Mouse (Mus musculus) E14TG2a.4 (cell line): Measurements from ENCODE around the gene Rnf26.

ENCODE experiments used
- H3K27me3 ChIP-seq: 2 replicates; pipeline ENCODE4 v1.6.1; 2014; ENCODE audit warnings: low read length, control low read depth; ENCODE audit not compliant: insufficient read depth
- H3K36me3 ChIP-seq: 2 replicates; pipeline ENCODE4 v1.6.1; 2014; ENCODE audit warnings: low read length, control low read depth; ENCODE audit not compliant: insufficient read depth
- H3K4me1 ChIP-seq: replicated peaks from 2 replicates; pipeline ENCODE4 v1.6.1; 2014; ENCODE audit warnings: low read depth, low read length, control low read depth
- H3K4me3 ChIP-seq: replicated peaks from 2 replicates; pipeline ENCODE4 v1.5.1; 2014; ENCODE audit warnings: mild to moderate bottlenecking, low read length
- H3K9me3 ChIP-seq: 2 replicates; pipeline ENCODE4 v1.6.1; 2014; ENCODE audit warnings: low read length, control low read depth
- CTCF ChIP-seq: conservative IDR thresholded peaks from 2 replicates; pipeline ENCODE4 v1.5.1; 2014; ENCODE audit warnings: low read length
- NANOG ChIP-seq: IDR thresholded peaks from 2 replicates; pipeline ENCODE4 v1.6.1; 2014; ENCODE audit warnings: borderline replicate concordance, low read length, mixed read lengths
- POU5F1 ChIP-seq: IDR thresholded peaks from 2 replicates; pipeline ENCODE4 v1.6.1; 2014; ENCODE audit warnings: low read length, borderline replicate concordance

Gene Rnf26

GRCm38 (mm10) chr9:44088877-44089608 is 24.3 kb downstream of the Rnf26 start:
- Histone ChIP-seq H3K27me3 (peaks cover 49% of the 10 kb centered on the region), H3K36me3 (peaks cover 27% of the 10 kb centered on the region), H3K4me3 (0 out of 2 replicates have a peak overlapping the region, but pooled peaks have one; percentile 35), H3K4me1 (peaks cover 78% of the 10 kb centered on the region), H3K9me3 (no peaks in the 10 kb centered on the region)
- TF ChIP-seq NANOG (no peak), POU5F1 (no peak), CTCF (no peak)

GRCm38 (mm10) chr9:44087761-44088455 is 25.4 kb downstream of the Rnf26 start:
- Histone ChIP-seq H3K9me3 (no peaks in the 10 kb centered on the region), H3K4me3 (no peak overlapping the region), H3K36me3 (peaks cover 22% of the 10 kb centered on the region), H3K4me1 (peaks cover 78% of the 10 kb centered on the region), H3K27me3 (peaks cover 60% of the 10 kb centered on the region)
- TF ChIP-seq POU5F1 (no peak), CTCF (no peak), NANOG (no peak)

- peaks cover 70% of the 10 kb centered on the region for H3K27me3 ChIP-seq
- no peak overlapping the region for H3K4me3 ChIP-seq
- peaks cover 74% of the 10 kb centered on the region for H3K4me1 ChIP-seq
- no peak for TF ChIP-seq CTCF
- no peak for TF ChIP-seq POU5F1
- no peak for TF ChIP-seq NANOG
- peaks cover 13% of the 10 kb centered on the region for H3K36me3 ChIP-seq
- H3K9me3 ChIP-seq = no peaks in the 10 kb centered on the region
Measured at GRCm38 (mm10) chr9:44086960-44087359, 26.4 kb downstream of the Rnf26 start.

- TF ChIP-seq NANOG (no peak), CTCF (no peak), POU5F1 (no peak)
- H3K36me3 ChIP-seq = peaks cover 3% of the 10 kb centered on the region; the same call in 1 of the 2 replicates
- H3K4me3 ChIP-seq = no peak overlapping the region
- H3K27me3 ChIP-seq = peaks cover 79% of the 10 kb centered on the region
- peaks cover 71% of the 10 kb centered on the region for H3K4me1 ChIP-seq
- no peaks in the 10 kb centered on the region for H3K9me3 ChIP-seq
Measured at GRCm38 (mm10) chr9:44085741-44086665, 27.3 kb downstream of the Rnf26 start.

GRCm38 (mm10) chr9:44085276-44085675 is 28.0 kb downstream of the Rnf26 start:
- TF ChIP-seq CTCF = no peak
- TF ChIP-seq NANOG = no peak
- no peaks in the 10 kb centered on the region for H3K9me3 ChIP-seq
- peak overlapping the region; percentile 85 for H3K4me3 ChIP-seq
- no peaks in the 10 kb centered on the region for H3K36me3 ChIP-seq
- H3K4me1 ChIP-seq = peaks cover 65% of the 10 kb centered on the region
- H3K27me3 ChIP-seq = peaks cover 85% of the 10 kb centered on the region

GRCm38 (mm10) chr9:44084659-44085229 is 28.6 kb downstream of the Rnf26 start:
- peaks cover 90% of the 10 kb centered on the region for H3K27me3 ChIP-seq
- H3K36me3 ChIP-seq = no peaks in the 10 kb centered on the region
- H3K4me1 ChIP-seq = peaks cover 60% of the 10 kb centered on the region
- peak overlapping the region; percentile 85 for H3K4me3 ChIP-seq
- H3K9me3 ChIP-seq = no peaks in the 10 kb centered on the region
- no peak for TF ChIP-seq CTCF
- no peak for TF ChIP-seq NANOG

GRCm38 (mm10) chr9:44084236-44084635 is 29.1 kb downstream of the Rnf26 start:
- TF ChIP-seq CTCF (no peak), POU5F1 (no peak), NANOG (no peak)
- peaks cover 60% of the 10 kb centered on the region for H3K4me1 ChIP-seq
- no peaks in the 10 kb centered on the region for H3K9me3 ChIP-seq
- H3K36me3 ChIP-seq = no peaks in the 10 kb centered on the region
- H3K4me3 ChIP-seq = peak overlapping the region; percentile 85
- peaks cover 93% of the 10 kb centered on the region for H3K27me3 ChIP-seq
